Mouse (Mus musculus) thymus, postnatal 36 days (tissue): Measurements from ENCODE around the gene Edem2.
"Not testable (repeated sequence)": the region's sequence is repeated elsewhere in the genome, so short reads cannot be mapped to it uniquely, and the experiment has no call there.

ENCODE experiments used
- DNase-seq, 2 experiments: peaks; one replicate each; pipeline ENCODE4 v3.0.0; 2022; ENCODE audit warnings: mixed read lengths in 2 of 2

Gene Edem2

GRCm38 (mm10) chr2:155729158-155729645 lies at the start of gene Edem2:
Gene Edem2 (minus strand): TSS chr2:155729475.
- DNase-seq: peak; percentile 91 to 94

DNA sequence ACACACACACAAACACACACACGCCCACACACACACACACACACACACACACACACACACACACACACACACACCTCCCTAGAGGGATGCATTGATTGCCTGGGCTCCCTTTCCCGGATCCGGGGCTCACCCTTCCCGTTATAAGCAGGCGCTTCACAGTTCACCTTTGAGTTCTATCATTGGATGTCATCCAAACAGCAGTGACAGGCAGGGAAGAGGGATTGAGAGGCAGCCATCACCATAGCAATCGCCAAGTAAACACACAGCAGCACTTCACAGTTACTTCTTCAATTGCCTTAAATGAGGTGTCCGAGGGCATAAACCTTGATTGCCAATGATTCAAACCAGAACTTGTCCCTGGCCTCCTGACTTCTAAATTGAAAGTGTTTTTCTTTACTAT lies 49.8 kb upstream of the Edem2 start:
- no peak for DNase-seq

DNA sequence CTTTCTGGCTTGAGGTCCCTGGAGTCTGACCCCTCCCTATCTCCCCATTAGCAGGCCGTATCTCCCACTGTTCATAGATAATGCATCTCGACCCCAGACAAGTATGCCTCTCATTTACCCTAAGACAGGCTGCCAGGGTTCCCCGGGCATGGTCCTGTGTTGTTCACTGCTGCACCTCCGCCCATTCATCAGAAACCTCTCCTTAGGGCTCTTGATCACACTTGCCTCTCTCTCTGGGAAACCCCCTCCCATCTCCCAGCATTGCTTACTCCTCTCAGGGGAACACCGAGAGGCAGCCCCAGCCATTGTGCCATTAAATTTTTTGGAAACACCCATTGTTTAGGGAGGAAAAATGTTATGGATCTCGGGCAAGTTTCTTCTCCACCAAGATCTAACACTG lies 48.7 kb upstream of the Edem2 start:
- no peak for DNase-seq

- DNase-seq: no peak
Observed at GRCm38 (mm10) chr2:155777688-155777985, 48.4 kb upstream of the Edem2 start.

GRCm38 (mm10) chr2:155776824-155777687 lies 47.8 kb upstream of the Edem2 start:
- DNase-seq: no peak

- DNase-seq: peak; percentile 37 to 39
Observed at GRCm38 (mm10) chr2:155775685-155776263, 46.5 kb upstream of the Edem2 start.

DNA sequence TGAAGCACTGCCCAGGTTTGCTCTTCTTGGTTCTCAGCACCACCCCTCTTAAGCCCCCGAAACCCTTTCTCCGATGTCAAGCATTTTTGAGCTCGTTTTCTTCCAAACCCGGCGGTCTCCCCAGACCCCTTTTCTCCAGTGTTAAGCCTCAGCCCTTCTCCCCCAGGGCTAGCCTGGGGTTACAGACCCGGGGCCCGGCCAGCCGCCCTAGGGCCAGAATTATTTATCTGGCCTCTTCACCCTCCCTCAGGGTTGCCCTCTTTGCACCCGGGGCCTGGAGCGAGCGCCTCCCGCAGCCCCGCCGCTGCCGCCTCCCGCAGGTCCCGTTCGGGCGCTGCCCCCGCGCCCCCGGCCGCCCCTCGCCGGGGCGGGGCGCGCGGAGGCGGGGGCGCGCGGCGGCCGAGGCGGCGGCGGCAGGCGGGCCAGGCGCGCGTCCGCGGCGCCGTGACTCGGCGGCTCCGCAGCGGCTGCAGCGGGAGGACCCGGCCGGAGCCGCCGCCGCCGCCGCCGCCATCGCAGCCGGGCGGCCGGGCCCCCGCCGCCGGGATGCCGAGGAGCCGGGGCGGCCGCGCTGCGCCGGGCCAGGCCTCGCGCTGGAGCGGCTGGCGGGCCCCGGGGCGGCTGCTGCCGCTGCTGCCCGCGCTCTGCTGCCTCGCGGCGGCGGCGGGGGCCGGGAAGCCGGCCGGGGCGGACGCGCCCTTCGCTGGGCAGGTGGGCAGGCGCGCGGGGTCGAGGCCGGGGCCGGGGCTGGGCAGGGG lies 45.8 kb upstream of the Edem2 start, which contains the start of gene Mmp24:
Gene Mmp24 (plus strand): TSS at position 416 of the 758 bp plus-strand sequence.
- DNase-seq: no peak

GRCm38 (mm10) chr2:155774261-155774926 lies 45.1 kb upstream of the Edem2 start:
- DNase-seq: no peak

GRCm38 (mm10) chr2:155773664-155774063 lies 44.4 kb upstream of the Edem2 start:
- no peak for DNase-seq

- DNase-seq: peak; percentile 54 to 64
Observed at GRCm38 (mm10) chr2:155764679-155765418, 35.6 kb upstream of the Edem2 start.

DNA sequence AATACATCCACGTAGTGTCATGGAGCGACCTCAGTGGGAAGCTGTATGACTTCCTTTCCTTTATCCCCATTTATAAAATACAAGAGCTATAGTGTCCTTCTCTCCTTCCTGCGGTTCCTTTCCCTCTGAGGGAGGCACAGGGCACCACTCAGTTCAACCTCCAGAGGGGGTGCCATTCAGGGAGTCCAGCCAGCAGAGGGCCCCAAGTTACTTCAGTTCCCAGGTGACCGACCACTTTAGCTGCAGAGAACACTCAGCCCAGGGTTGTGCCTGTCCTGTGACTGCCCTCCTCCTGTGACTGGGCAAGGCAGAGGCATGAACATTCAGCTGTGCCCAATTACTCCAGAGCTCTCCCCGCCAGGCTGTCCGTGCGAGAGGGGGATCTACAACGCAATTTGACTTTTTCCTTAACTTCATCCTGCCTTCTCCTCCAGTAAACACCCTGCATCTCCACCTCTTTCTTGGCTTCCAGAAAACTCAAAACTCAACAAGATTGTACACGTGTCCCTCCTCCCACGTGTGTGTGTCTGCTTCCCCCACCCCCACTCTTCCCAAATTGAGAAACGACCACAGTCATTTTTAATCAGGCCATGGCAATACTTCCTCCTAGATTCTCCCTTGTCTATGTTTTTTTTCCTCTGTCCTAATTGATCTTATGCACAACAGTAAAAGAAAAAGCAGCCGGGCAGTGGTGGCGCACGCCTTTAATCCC lies 27.7 kb upstream of the Edem2 start:
- DNase-seq: no peak

DNA sequence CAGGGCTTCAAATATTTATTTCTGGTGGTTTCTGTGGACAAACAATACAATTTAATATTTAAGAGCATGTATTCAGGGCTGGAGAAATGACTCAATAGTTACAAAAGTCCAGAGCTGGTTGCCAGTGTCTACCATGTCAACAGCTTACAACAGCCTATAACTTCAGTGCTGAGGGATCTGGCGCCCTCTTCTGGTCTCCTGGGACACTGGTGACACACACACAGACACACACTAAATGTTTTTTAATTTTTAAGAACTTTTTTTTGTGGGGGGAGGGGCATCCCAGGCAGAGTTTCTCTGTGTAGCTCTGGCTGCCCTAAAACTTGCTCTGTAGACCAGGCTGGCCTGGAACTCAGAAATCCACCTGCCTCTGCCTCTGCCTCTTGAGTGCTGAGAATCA lies 26.5 kb upstream of the Edem2 start:
- peak; percentile 55 to 61 for DNase-seq

- DNase-seq: no peak
Observed at GRCm38 (mm10) chr2:155751014-155751786, 21.9 kb upstream of the Edem2 start, which contains the start of gene Procr. Gene Procr (plus strand): TSS chr2:155751117.

- no peak for DNase-seq
Observed at GRCm38 (mm10) chr2:155749394-155749793, 20.1 kb upstream of the Edem2 start.

GRCm38 (mm10) chr2:155745487-155745886 lies 16.2 kb upstream of the Edem2 start:
- DNase-seq: no peak

- DNase-seq: no peak
Observed at GRCm38 (mm10) chr2:155743351-155743750, 14.1 kb upstream of the Edem2 start.

- DNase-seq: no peak
Observed at GRCm38 (mm10) chr2:155742931-155743337, 13.7 kb upstream of the Edem2 start.

DNA sequence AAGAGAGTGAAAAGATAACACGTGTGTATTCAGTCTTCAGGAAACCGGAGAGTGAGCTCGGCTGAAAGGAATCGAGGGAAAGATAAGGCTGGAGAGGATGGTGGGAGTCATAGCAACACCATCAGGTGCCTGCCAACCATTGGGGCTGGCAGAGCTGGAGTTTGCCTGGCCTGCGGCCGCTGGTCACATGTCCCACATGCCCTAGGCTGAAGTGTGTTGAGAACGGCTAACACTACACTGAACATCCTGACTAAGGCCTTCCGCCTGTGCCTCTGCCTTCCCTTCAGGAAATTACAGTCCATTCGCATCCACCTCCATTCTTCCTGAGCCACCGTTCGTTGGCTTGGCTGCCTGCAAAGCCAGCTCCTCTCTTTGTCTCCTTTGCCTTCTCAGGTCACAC lies 12.9 kb upstream of the Edem2 start:
- DNase-seq: no peak

- no peak for DNase-seq
Observed at GRCm38 (mm10) chr2:155737803-155738202, 8.5 kb upstream of the Edem2 start.

DNA sequence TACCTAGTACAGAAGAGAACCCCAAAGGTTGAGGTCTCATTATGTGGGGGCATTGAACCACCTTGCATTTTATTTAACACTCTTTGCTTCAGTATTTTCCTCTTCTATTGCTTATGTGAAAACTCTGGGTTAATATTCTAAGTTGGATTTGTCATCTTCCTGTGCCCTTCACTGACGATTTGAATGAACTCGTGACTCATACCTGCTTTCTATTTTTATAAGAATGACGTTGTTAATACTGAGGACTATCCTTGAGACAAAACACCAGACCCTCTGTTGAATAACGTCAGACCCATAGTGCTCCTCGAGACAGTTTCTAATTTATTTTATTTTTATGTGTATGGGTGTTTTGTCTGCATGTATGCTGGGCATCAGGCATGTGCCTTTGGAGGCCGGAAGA lies 7.7 kb upstream of the Edem2 start:
- DNase-seq: no peak

DNA sequence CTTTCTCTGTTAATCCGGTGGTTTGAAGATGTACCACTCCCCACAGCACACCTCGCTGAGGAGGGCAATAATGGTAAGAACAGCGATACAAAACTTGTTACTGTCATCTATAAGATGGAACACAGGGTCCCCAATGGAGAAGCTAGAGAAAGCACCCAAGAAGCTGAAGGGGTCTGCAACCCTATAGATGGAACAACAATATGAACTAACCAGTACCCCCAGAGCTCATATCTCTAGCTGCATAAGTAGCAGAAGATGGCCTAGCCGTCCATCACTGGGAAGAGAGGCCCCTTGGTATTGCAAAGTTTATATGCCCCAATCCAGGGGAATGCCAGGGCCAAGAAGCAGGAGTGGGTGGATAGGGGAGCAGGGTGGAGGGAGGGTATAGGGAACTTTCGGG lies 6.5 kb upstream of the Edem2 start, which contains the start of gene Gm17581:
Gene Gm17581 (minus strand): TSS at position 101 of the 400 bp plus-strand sequence.
- not testable (repeated sequence) for DNase-seq
